Mouse (Mus musculus): Measurements from ENCODE around the gene Clptm1.

GRCm38 (mm10) chr7:19681202-19681694, 16.4 kb upstream of the Clptm1 start, which contains the start of the genes Gm44805 and Apoc4:
- TF ChIP-seq POLR2A (IDR thresholded peaks at IDR 0.05; ENCODE audit: borderline replicate concordance, insufficient read depth, low read length), result no peak
- no peak for TF ChIP-seq CTCF (IDR thresholded peaks at IDR 0.05; ENCODE audit: borderline replicate concordance, insufficient read depth, low read depth, low read length)

Measured in cerebellum, adult 2 months (tissue).